Mouse (Mus musculus) G1E (cell line): ENCODE data around the gene Lrp4.

Experiments
- CTCF ChIP-seq: IDR thresholded peaks from 2 replicates; pipeline ENCODE4 v1.5.1; 2012; ENCODE audit warnings: low read depth, low read length, inconsistent platforms, mixed read lengths
- GATA1 ChIP-seq: IDR thresholded peaks from 2 replicates; pipeline ENCODE4 v1.6.1; 2012; ENCODE audit warnings: borderline replicate concordance, low read length, inconsistent platforms, mixed read lengths

DNA sequence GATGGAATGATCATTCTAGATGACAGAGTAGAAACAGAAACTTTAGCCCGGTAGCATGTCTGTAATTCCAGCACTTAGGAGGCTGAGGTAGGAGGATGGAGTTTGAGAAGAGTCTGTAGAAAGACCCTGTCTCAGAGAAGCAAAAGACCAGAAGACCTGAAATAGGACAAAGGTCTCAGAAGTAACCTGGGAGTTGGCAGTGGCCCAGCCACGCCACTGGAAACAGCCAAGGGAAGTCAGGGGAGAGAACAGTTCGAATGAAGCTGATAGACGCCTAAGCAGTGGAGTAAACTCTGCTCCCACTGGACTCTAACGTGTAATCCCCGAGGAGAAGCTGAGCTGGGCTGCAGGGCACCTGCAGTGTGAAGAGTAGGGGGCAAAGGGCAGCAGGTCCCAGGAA is 27.9 kb downstream of the Lrp4 start:
- TF ChIP-seq CTCF: no peak
- no peak for TF ChIP-seq GATA1
